Mouse (Mus musculus) gonadal fat pad, adult 2 months (tissue): ENCODE data around the gene Il31. TPM values are rescaled to one million over a fixed set of nuclear protein-coding genes. Genes with fewer than 3 reads are reported as not detected.
"Not testable (repeated sequence)": the region's sequence is repeated elsewhere in the genome, so short reads cannot be mapped to it uniquely, and the experiment has no call there.

Experiments used
- DNase-seq: peaks from one replicate; pipeline ENCODE4 v3.0.0-alpha.2; 2012; ENCODE audit warnings: low read depth
- polyA plus RNA-seq: library from polyadenylated mRNA; depleted of rRNA; stranded (reverse); fragments of >200 nt; gene quantifications from 2 replicates; pipeline ENCODE4 v1.2.3, GENCODE M21; 2012; rRNA removed

The Il31 gene
- not detected in 2 replicates for polyA plus RNA-seq

- DNase-seq, result no peak
These were observed at the start of gene Il31, which contains the start of gene Lrrc43 for GRCm38 (mm10) chr5:123489112-123489785. TSS of gene Il31 (minus strand) at chr5:123489489. TSS of gene Lrrc43 (plus strand) at chr5:123489305.

GRCm38 (mm10) chr5:123533801-123534200 lies 44.5 kb upstream of the Il31 start:
- DNase-seq, result no peak

- no peak for DNase-seq
These were observed 40.8 kb upstream of the Il31 start for GRCm38 (mm10) chr5:123530056-123530455.

- DNase-seq, result no peak
These were observed 39.4 kb upstream of the Il31 start for GRCm38 (mm10) chr5:123528641-123529040.

- no peak for DNase-seq
These were observed 36.7 kb upstream of the Il31 start for GRCm38 (mm10) chr5:123525916-123526495.

- DNase-seq, result no peak
These were observed 36.0 kb upstream of the Il31 start, which contains the start of gene Gm49027 for GRCm38 (mm10) chr5:123525281-123525680. TSS of gene Gm49027 (minus strand) at chr5:123525488.

- DNase-seq, result no peak
These were observed 35.1 kb upstream of the Il31 start for GRCm38 (mm10) chr5:123524393-123524750.

GRCm38 (mm10) chr5:123523692-123524392 lies 34.6 kb upstream of the Il31 start, which contains the start of gene Diablo:
TSS of gene Diablo (minus strand) at chr5:123524176.
- DNase-seq, result peak; percentile 59

- DNase-seq, result no peak
These were observed 32.9 kb upstream of the Il31 start for GRCm38 (mm10) chr5:123522166-123522565.

GRCm38 (mm10) chr5:123521621-123522020 lies 32.3 kb upstream of the Il31 start:
- no peak for DNase-seq

- DNase-seq, result no peak
These were observed 31.4 kb upstream of the Il31 start for GRCm38 (mm10) chr5:123520666-123521065.

- no peak for DNase-seq
These were observed 25.6 kb upstream of the Il31 start for GRCm38 (mm10) chr5:123514871-123515270.

- DNase-seq, result no peak
These were observed 22.8 kb upstream of the Il31 start for GRCm38 (mm10) chr5:123512102-123512501.

- DNase-seq, result not testable (repeated sequence)
These were observed 22.1 kb upstream of the Il31 start for GRCm38 (mm10) chr5:123511426-123511825.

- DNase-seq, result no peak
These were observed 20.9 kb upstream of the Il31 start, which contains the start of gene B3gnt4 for GRCm38 (mm10) chr5:123510160-123510559. TSS of gene B3gnt4 (plus strand) at chr5:123510460.

- no peak for DNase-seq
These were observed 19.6 kb upstream of the Il31 start for GRCm38 (mm10) chr5:123508921-123509320.

- no peak for DNase-seq
These were observed 18.8 kb upstream of the Il31 start for GRCm38 (mm10) chr5:123507936-123508723.

- no peak for DNase-seq
These were observed 12.7 kb upstream of the Il31 start for GRCm38 (mm10) chr5:123501973-123502372.

GRCm38 (mm10) chr5:123499717-123500116 lies 10.4 kb upstream of the Il31 start:
- DNase-seq, result no peak

- no peak for DNase-seq
These were observed 646 bp upstream of the Il31 start for GRCm38 (mm10) chr5:123489935-123490334.

- DNase-seq, result no peak
These were observed 1.5 kb downstream of the Il31 start for GRCm38 (mm10) chr5:123487659-123488395.
